Mouse (Mus musculus) embryonic facial prominence, embryonic 11.5 days (tissue): Measurements from ENCODE around the gene Plin2. TPM values are rescaled to one million over a fixed set of nuclear protein-coding genes. Genes with fewer than 3 reads are reported as not detected.

Source experiments
- ATAC-seq: fragments of 200-750 bp; cut with Nextera tagmentation; replicated peaks from 2 replicates; pipeline ENCODE4 v1.8.0; 2017; ENCODE audit warnings: low read depth; ENCODE audit not compliant: insufficient number of reproducible peaks, low FRiP score, low TSS enrichment
- DNase-seq: peaks from one replicate; pipeline ENCODE4 v3.0.0-alpha.2; 2015; ENCODE audit warnings: low spot score
- H3K27ac ChIP-seq: fragments of 300-500 bp; sonication (generic); replicated peaks from 2 replicates; pipeline ENCODE4 v1.5.1; 2014; ENCODE audit warnings: mild to moderate bottlenecking, low read depth, low read length, control low read depth
- H3K27me3 ChIP-seq: fragments of 300-500 bp; sonication (generic); 2 replicates; pipeline ENCODE4 v1.6.1; 2014; ENCODE audit warnings: mild to moderate bottlenecking, low read length, moderate library complexity, mixed read lengths; ENCODE audit not compliant: control insufficient read depth, insufficient read depth
- H3K36me3 ChIP-seq: fragments of 300-500 bp; sonication (generic); replicated peaks from 2 replicates; pipeline ENCODE4 v1.6.1; 2014; ENCODE audit warnings: low read depth, mild to moderate bottlenecking, low read length, moderate library complexity, mixed read lengths; ENCODE audit not compliant: control insufficient read depth, insufficient read depth
- H3K4me1 ChIP-seq: fragments of 300-500 bp; sonication (generic); 2 replicates; pipeline ENCODE4 v1.6.1; 2014; ENCODE audit warnings: low read length, mixed read lengths; ENCODE audit not compliant: control insufficient read depth, insufficient read depth
- H3K4me2 ChIP-seq: fragments of 300-500 bp; sonication (generic); 2 replicates; pipeline ENCODE4 v1.6.1; 2014; ENCODE audit warnings: low read depth, mild to moderate bottlenecking, control low read depth, low read length, moderate library complexity
- H3K4me3 ChIP-seq: fragments of 300-500 bp; sonication (generic); 2 replicates; pipeline ENCODE4 v1.5.1; 2014; ENCODE audit warnings: low read depth, low read length, control low read depth
- H3K9ac ChIP-seq: fragments of 300-500 bp; sonication (generic); replicated peaks from 2 replicates; pipeline ENCODE4 v1.6.1; 2014; ENCODE audit warnings: mild to moderate bottlenecking, control low read depth, low read length
- H3K9me3 ChIP-seq: fragments of 300-500 bp; sonication (generic); replicated peaks from 2 replicates; pipeline ENCODE4 v1.6.1; 2016; ENCODE audit warnings: mild to moderate bottlenecking, low read length, inconsistent platforms, mixed read lengths; ENCODE audit not compliant: control insufficient read depth
- WGBS: fragments of 180-500 bp; shearing (Covaris S2); extraction: QIAGEN DNeasy Blood & Tissue Kit; methylation state at CpG from one replicate; pipeline ENCODE4 v1.1.7; 2014; 5-methylcytosine and 5-hydroxymethylcytosine counted together
- polyA plus RNA-seq: library from polyadenylated mRNA; unstranded; fragments of >200 nt; fragmentation: Nextera tagmentation; extraction: Ambion mirVana; gene quantifications from 2 replicates; pipeline ENCODE4 v1.2.1, GENCODE M21; 2014

Plin2 gene
- polyA plus RNA-seq, 1 experiment from 2014 or later: 79.8 TPM

- 75% methylated on average over 2 of the region's 2 CpGs for WGBS
Measured at GRCm38 (mm10) chr4:86620506-86620905, 49.4 kb downstream of the Plin2 start.

GRCm38 (mm10) chr4:86612289-86612620, 57.6 kb downstream of the Plin2 start:
- peak overlapping the region; percentile 43 for H3K9ac ChIP-seq
- 36% methylated on average over 8 of the region's 8 CpGs for WGBS
- H3K4me3 ChIP-seq: peak overlapping the region; percentile 88
- no peaks in the 10 kb centered on the region for H3K9me3 ChIP-seq
- H3K27ac ChIP-seq: no peak overlapping the region
- no peaks in the 10 kb centered on the region for H3K27me3 ChIP-seq
- peak overlapping the region; percentile 38 for H3K4me2 ChIP-seq
- DNase-seq: no peak
- H3K4me1 ChIP-seq: no peaks in the 10 kb centered on the region
- no peaks in the 10 kb centered on the region for H3K36me3 ChIP-seq
- no peak; the same call in 1 of the 2 replicates for ATAC-seq

More at GRCm38 (mm10) chr4:86620506-86620905, 49.4 kb downstream of the Plin2 start:
- Histone ChIP-seq H3K4me2 (no peak overlapping the region), H3K9ac (no peak overlapping the region), H3K9me3 (no peaks in the 10 kb centered on the region), H3K27me3 (no peaks in the 10 kb centered on the region), H3K36me3 (no peaks in the 10 kb centered on the region), H3K27ac (no peak overlapping the region), H3K4me1 (no peaks in the 10 kb centered on the region), H3K4me3 (no peak overlapping the region)
- DNase-seq: no peak
- no peak for ATAC-seq

- Histone ChIP-seq H3K4me3 (peak within 1 kb of the TSS; percentile 88), H3K27ac (peak within 1 kb of the TSS; percentile 61), H3K9me3 (no peaks in the 10 kb centered on the region), H3K4me2 (peak within 1 kb of the TSS; percentile 70), H3K4me1 (no peaks in the 10 kb centered on the region), H3K9ac (peak within 1 kb of the TSS; percentile 88), H3K27me3 (no peaks in the 10 kb centered on the region), H3K36me3 (no peaks in the 10 kb centered on the region)
- DNase-seq: peak; percentile 97
- under 1% methylated on average over 59 of the region's 59 CpGs for WGBS
- ATAC-seq: peak; percentile 99
Measured at GRCm38 (mm10) chr4:86611524-86612288, 58.2 kb downstream of the Plin2 start, which contains the start of gene Haus6. Gene Haus6 (minus strand): TSS chr4:86612055.

Other genes with a start within 250 kb of the Plin2 start
- gene Saxo1, start 111.7 kb downstream of the Plin2 start, polyA plus RNA-seq: not detected in 2 replicates
- 108 and 116 TPM in 2 replicates for gene Rraga, start 94.4 kb downstream of the Plin2 start, polyA plus RNA-seq
- 30.7 and 32.6 TPM in 2 replicates for gene Haus6, start 58.0 kb downstream of the Plin2 start, polyA plus RNA-seq
- 6.3 and 7.0 TPM in 2 replicates for gene Dennd4c, start 78.5 kb upstream of the Plin2 start, polyA plus RNA-seq
- gene Rps6, start 187.4 kb upstream of the Plin2 start, polyA plus RNA-seq: 796 and 840 TPM in 2 replicates
- gene Acer2, start 204.3 kb upstream of the Plin2 start, polyA plus RNA-seq: 16.7 and 20.2 TPM in 2 replicates